Mouse (Mus musculus): Measurements from ENCODE around the gene Spin2g. TPM values are rescaled to one million over a fixed set of nuclear protein-coding genes. Genes with fewer than 3 reads are reported as not detected.
"Not testable (repeated sequence)": the region's sequence is repeated elsewhere in the genome, so short reads cannot be mapped to it uniquely, and the experiment has no call there.

Spin2g gene
- total RNA-seq (2021): not detected
- not detected in 2 replicates for polyA plus RNA-seq (2012; rRNA removed)
- long read RNA-seq: 0 reads

GRCm38 (mm10) chrX:34238633-34239032 is at the start of gene Spin2g:
TSS of gene Spin2g (minus strand) at chrX:34238733.
- not testable (repeated sequence) for DNase-seq

Other genes starting within 250 kb of the Spin2g start
- not detected for gene Btbd35f9, start 77.2 kb downstream of the Spin2g start, total RNA-seq (2021)
- gene Btbd35f9, start 77.2 kb downstream of the Spin2g start, polyA plus RNA-seq (2012; rRNA removed): not detected in 2 replicates
- not detected for gene Btbd35f8, start 211.8 kb upstream of the Spin2g start, total RNA-seq (2021)
- gene Btbd35f8, start 211.8 kb upstream of the Spin2g start, polyA plus RNA-seq (2012; rRNA removed): not detected in 2 replicates

All from adrenal gland, adult 2 months (tissue).